Mouse (Mus musculus) hindbrain, embryonic 15.5 days (tissue): ENCODE results near the gene Spg7. TPM values are rescaled to one million over a fixed set of nuclear protein-coding genes. Genes with fewer than 3 reads are reported as not detected.

ENCODE experiments used
- ATAC-seq: fragments of 200-750 bp; cut with Nextera tagmentation; 2 replicates; pipeline ENCODE4 v1.8.0; 2017; ENCODE audit warnings: low read depth, moderate number of reproducible peaks, moderate TSS enrichment; ENCODE audit not compliant: low FRiP score
- H3K27ac ChIP-seq: fragments of 300-500 bp; sonication (generic); replicated peaks from 2 replicates; pipeline ENCODE4 v1.5.1; 2015; ENCODE audit warnings: mild to moderate bottlenecking, inconsistent platforms
- H3K27me3 ChIP-seq: fragments of 300-500 bp; sonication (generic); 2 replicates; pipeline ENCODE4 v1.6.1; 2015; ENCODE audit warnings: control low read depth, inconsistent platforms
- H3K36me3 ChIP-seq: fragments of 300-500 bp; sonication (generic); 2 replicates; pipeline ENCODE4 v1.6.1; 2015; ENCODE audit warnings: control low read depth, inconsistent platforms
- H3K4me1 ChIP-seq: fragments of 300-500 bp; sonication (generic); replicated peaks from 2 replicates; pipeline ENCODE4 v1.6.1; 2015; ENCODE audit warnings: control low read depth, inconsistent platforms
- H3K4me2 ChIP-seq: fragments of 300-500 bp; sonication (generic); 2 replicates; pipeline ENCODE4 v1.6.1; 2015; ENCODE audit warnings: moderate library complexity, mild to moderate bottlenecking, inconsistent platforms
- H3K4me3 ChIP-seq: fragments of 300-500 bp; sonication (generic); 2 replicates; pipeline ENCODE4 v1.5.1; 2015; ENCODE audit warnings: mild to moderate bottlenecking, inconsistent platforms
- H3K9ac ChIP-seq: fragments of 300-500 bp; sonication (generic); 2 replicates; pipeline ENCODE4 v1.6.1; 2015; ENCODE audit warnings: inconsistent platforms
- H3K9me3 ChIP-seq: fragments of 300-500 bp; sonication (generic); 2 replicates; pipeline ENCODE4 v1.6.1; 2016; ENCODE audit warnings: control low read depth, inconsistent platforms
- WGBS: fragments of 180-500 bp; shearing (Covaris S2); methylation state at CpG from one replicate; pipeline ENCODE4 v1.1.7; 2015; 5-methylcytosine and 5-hydroxymethylcytosine counted together
- polyA plus RNA-seq: library from polyadenylated mRNA; unstranded; fragments of >200 nt; fragmentation: Nextera tagmentation; extraction: Ambion mirVana; gene quantifications from 2 replicates; pipeline ENCODE4 v1.2.1, GENCODE M21; 2015

Gene Spg7
- polyA plus RNA-seq, 1 experiment from 2014 or later, result 49.1 TPM

DNA sequence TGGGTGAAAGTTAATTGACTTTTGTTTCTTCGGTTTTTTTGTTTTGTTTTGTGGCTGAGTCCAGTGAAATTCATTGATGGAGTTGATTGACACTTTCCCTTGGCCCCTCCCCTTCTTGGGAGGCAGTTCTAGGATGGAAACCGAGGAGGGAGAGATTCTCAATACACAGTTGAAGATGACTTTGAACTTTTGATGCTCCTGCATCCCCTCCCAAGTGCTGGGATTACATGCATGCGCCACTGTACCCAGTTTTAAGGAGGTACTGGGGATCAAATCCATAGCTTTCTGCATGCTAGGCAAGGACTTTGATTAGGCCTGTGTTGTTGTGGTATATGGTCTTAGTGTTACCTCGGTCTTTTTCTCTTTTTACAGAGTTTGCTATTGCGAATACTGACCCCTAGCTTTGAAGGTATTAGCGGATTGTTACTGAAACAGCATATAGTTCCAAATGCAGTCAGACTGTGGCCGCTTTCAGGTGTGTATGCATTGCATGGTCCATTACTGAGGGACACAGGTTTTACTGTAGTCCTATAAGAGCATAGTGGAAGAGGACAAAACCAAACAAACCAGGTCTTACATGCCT, 3.5 kb downstream of the Spg7 start:
- WGBS, result 41% methylated on average over 7 of the region's 7 CpGs
- Histone ChIP-seq H3K4me3 (peak overlapping the region; percentile 69), H3K27me3 (no peaks in the 10 kb centered on the region), H3K9me3 (no peaks in the 10 kb centered on the region), H3K4me1 (peaks cover 30% of the 10 kb centered on the region), H3K9ac (peak overlapping the region; percentile 94), H3K27ac (peak overlapping the region; percentile 95), H3K36me3 (peaks cover 9% of the 10 kb centered on the region), H3K4me2 (peak overlapping the region; percentile 78)
- ATAC-seq, result no peak

DNA sequence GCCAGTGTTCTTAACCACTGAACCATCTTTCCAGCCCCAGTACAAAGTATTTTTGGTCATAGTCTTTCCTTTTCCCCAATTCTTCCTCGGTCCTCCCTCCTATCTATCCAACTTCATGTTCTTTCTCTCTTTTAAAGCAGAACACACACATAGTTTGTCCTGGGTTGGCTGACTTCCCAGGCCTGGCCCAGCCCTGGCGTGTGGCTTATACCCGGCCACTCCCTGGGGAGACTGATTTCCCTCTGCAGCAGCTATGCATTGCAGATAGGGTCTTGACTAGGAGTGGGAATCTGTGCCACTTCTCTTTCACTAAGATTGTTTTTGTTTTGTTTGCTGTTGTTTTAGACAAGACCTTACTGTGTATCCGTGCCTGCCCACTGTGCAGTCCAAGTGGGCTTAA, 8.4 kb downstream of the Spg7 start:
- H3K4me2 ChIP-seq, result no peak overlapping the region
- peaks cover 31% of the 10 kb centered on the region for H3K36me3 ChIP-seq
- H3K4me3 ChIP-seq, result no peak overlapping the region
- no peaks in the 10 kb centered on the region for H3K9me3 ChIP-seq
- H3K27me3 ChIP-seq, result no peaks in the 10 kb centered on the region
- ATAC-seq, result no peak
- H3K27ac ChIP-seq, result no peak overlapping the region
- H3K4me1 ChIP-seq, result peaks cover 16% of the 10 kb centered on the region
- no peak overlapping the region for H3K9ac ChIP-seq
- WGBS, result 73% methylated on average over 4 of the region's 4 CpGs

DNA sequence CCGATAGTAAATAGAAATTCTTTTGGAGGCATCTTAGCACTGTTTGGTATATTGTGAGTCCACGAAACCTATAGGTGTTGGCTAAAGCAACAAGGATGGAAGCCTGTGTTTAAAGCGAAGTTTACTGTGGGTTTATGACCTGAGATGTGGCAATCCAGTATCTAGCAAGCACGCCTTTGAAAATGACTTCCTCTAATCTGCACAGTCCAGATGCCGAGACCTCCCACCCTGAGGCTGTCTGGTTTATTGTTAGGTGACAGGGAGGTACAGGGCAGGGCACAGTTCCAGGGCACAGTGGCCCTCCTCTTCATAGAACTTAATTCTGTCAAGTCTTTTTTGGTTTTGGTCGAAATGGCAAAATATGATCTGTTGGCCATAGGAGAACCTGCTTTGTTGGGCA, 14.5 kb downstream of the Spg7 start:
- no peak overlapping the region for H3K4me3 ChIP-seq
- no peaks in the 10 kb centered on the region for H3K27me3 ChIP-seq
- H3K4me2 ChIP-seq, result no peak overlapping the region
- H3K9ac ChIP-seq, result no peak overlapping the region
- H3K27ac ChIP-seq, result no peak overlapping the region
- ATAC-seq, result no peak
- no peaks in the 10 kb centered on the region for H3K9me3 ChIP-seq
- WGBS, result 92% methylated on average over 6 of the region's 6 CpGs
- peaks cover 73% of the 10 kb centered on the region for H3K36me3 ChIP-seq
- no peaks in the 10 kb centered on the region for H3K4me1 ChIP-seq

DNA sequence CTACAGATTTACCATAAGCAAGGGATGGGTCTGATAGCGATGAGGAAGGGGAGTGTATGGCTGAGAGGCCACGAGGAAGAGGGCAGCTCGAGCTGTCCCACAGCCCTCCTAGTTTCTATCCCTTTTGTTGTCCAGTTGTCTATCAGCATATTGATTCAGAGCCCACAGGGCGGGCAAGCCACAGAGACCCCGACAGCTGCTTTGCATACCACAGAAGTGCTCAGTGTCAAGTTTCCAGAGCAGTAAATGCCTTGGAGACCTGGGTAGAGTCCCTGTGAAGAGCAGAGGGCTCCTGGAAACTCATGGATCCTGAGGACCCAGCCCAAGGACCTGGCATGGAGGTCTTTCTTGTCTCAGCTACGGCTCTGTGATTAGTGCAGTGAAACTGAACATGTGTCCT, 20.3 kb downstream of the Spg7 start:
- ATAC-seq, result no peak
- peaks cover 77% of the 10 kb centered on the region for H3K36me3 ChIP-seq
- H3K27ac ChIP-seq, result 0 out of 2 replicates have a peak overlapping the region, but pooled peaks have one; percentile 30

DNA sequence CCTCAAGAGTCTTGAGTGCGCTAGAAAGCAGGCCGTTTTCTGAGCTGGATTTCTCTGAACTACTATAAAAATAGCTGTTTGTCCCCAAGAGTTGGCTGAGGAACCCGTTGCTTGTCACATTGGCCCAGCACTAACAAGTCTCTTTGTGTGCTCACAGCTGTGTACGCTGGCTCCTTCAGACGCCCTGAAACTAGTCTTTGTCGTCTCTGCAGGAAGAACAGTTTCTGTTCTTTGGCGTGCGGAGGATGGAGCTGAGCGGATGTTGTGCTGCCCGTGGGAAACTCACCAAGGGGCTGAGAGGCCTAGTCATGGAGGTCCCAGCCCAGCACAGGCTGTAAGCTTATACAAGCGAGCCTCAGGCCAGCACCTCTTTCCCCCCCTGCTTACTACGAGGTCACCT, 20.9 kb downstream of the Spg7 start:
- no peak overlapping the region for H3K4me3 ChIP-seq
- no peaks in the 10 kb centered on the region for H3K9me3 ChIP-seq
- no peaks in the 10 kb centered on the region for H3K27me3 ChIP-seq
- no peak overlapping the region for H3K9ac ChIP-seq
- 85% methylated on average over 12 of the region's 12 CpGs for WGBS
- H3K4me2 ChIP-seq, result no peak overlapping the region
- no peak overlapping the region for H3K27ac ChIP-seq
- peaks cover 75% of the 10 kb centered on the region for H3K36me3 ChIP-seq
- no peak; the same call in 1 of the 2 replicates for ATAC-seq
- H3K4me1 ChIP-seq, result no peaks in the 10 kb centered on the region

More for the DNA sequence above, 20.3 kb downstream of the Spg7 start:
- H3K4me1 ChIP-seq, result no peaks in the 10 kb centered on the region
- H3K4me2 ChIP-seq, result no peak overlapping the region
- no peaks in the 10 kb centered on the region for H3K9me3 ChIP-seq
- no peak overlapping the region for H3K4me3 ChIP-seq
- 85% methylated on average over 6 of the region's 6 CpGs for WGBS
- no peak overlapping the region for H3K9ac ChIP-seq
- H3K27me3 ChIP-seq, result no peaks in the 10 kb centered on the region

DNA sequence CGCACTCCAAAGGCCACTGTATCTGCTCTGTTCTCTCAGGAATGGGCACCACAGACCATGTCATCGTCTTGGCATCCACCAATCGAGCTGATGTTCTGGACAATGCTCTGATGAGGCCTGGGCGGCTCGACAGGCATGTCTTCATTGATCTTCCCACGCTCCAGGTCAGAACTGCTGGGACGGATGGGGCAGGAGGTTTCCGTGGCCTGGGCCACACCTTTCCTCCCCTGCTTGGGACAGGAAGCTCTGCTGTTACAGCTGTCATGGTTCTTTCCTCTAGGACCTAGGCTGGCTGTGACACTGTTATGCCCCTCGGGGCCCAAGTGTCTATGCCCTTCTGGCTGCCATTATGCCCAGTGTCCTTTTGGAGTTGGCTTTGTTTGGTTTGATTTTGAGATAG, 24.5 kb downstream of the Spg7 start:
- H3K27me3 ChIP-seq, result no peaks in the 10 kb centered on the region
- H3K4me2 ChIP-seq, result no peak overlapping the region
- 83% methylated on average over 9 of the region's 9 CpGs for WGBS
- peaks cover 81% of the 10 kb centered on the region for H3K36me3 ChIP-seq
- no peak overlapping the region for H3K9ac ChIP-seq
- H3K27ac ChIP-seq, result no peak overlapping the region
- no peak overlapping the region for H3K4me3 ChIP-seq
- no peaks in the 10 kb centered on the region for H3K4me1 ChIP-seq
- H3K9me3 ChIP-seq, result no peaks in the 10 kb centered on the region
- no peak for ATAC-seq

DNA sequence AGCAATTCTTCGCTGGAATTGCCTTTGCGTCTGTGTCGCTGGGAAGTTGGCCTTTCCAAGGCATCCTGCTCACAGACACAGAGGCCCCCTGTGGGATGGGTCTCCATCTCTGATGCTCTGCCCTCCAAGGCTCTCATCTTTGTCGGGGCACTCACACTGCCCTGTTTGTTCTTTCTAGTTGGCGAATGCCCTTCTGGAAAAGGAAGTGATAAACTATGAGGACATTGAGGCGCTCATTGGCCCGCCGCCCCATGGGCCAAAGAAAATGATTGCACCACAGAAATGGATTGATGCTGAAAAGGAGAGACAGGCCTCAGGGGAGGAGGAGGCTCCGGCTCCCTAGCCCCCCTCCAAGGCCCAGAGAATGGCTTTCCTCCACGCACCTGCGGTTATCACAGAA, 34.5 kb downstream of the Spg7 start:
- H3K4me1 ChIP-seq, result peaks cover 5% of the 10 kb centered on the region; the same call in 1 of the 2 replicates
- H3K27ac ChIP-seq, result peak overlapping the region; percentile 72
- ATAC-seq, result no peak
- no peaks in the 10 kb centered on the region for H3K27me3 ChIP-seq
- no peak overlapping the region for H3K9ac ChIP-seq
- no peak overlapping the region for H3K4me3 ChIP-seq
- no peak overlapping the region for H3K4me2 ChIP-seq
- no peaks in the 10 kb centered on the region for H3K9me3 ChIP-seq
- WGBS, result 84% methylated on average over 11 of the region's 11 CpGs
- H3K36me3 ChIP-seq, result peaks cover 40% of the 10 kb centered on the region

DNA sequence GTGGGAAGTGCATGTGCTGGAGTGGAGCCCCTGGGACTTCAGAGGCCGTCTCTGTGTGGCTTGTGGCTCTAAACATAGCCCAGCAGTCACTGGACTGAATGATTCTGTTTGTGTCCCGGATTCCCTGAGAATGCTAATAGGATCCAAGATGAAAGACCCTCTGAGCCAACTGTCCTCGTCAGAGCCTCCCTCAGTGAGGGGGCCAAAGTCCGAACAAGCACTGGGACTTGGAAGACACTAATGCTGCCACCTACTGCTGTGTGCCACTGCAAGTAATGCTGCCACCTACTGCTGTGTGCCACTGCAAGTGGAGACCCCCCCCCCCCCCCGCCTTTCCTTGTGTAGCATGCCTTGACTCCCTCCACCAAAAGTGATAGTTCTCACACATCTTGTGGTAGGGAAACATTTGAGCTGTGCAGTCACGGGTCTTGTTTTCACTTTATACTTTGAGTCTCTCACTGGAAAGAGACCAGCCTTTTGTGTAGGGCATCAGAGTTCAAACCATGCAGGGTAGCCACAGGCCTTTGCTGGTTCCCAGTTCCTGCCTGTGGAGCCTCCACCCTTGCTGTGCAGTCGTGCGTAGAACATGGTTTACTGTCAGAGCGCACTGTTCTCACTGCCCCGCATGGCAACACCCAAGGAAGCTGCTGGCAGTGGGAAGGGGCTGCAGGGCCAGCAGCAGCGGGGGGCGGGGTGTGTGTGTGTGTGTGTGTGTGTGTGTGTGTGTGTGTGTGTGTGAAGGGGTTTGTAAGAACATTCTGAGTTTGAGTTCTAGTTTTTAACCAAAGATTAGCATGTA, 35.2 kb downstream of the Spg7 start:
- 76% methylated on average over 12 of the region's 12 CpGs for WGBS
- no peaks in the 10 kb centered on the region for H3K9me3 ChIP-seq

DNA sequence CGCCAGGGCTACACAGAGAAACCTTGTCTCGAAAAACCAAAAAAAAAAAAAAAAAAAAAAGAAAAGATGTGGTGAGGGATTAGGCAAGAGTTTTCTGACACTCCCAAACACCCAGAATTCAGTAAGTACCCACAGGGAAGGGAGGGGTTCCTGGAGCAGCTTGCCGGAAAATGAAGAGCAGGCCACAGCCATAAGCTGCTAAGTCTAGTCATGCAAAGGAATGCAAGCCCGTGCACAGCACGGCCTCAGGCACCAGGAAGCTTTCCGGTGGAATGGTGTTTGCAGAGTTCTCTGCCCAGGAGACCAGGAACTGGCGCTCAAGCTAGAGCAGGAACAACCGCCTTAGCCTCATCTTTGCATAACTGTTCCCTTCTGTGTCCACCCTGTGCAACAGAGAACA, 37.5 kb downstream of the Spg7 start:
- WGBS, result 72% methylated on average over 8 of the region's 8 CpGs
- H3K27ac ChIP-seq, result no peak overlapping the region
- no peak overlapping the region for H3K4me3 ChIP-seq
- no peaks in the 10 kb centered on the region for H3K27me3 ChIP-seq
- no peak for ATAC-seq
- no peak overlapping the region for H3K4me2 ChIP-seq
- H3K9me3 ChIP-seq, result no peaks in the 10 kb centered on the region
- H3K36me3 ChIP-seq, result peaks cover 39% of the 10 kb centered on the region
- peaks cover 23% of the 10 kb centered on the region for H3K4me1 ChIP-seq
- no peak overlapping the region for H3K9ac ChIP-seq

More for the DNA sequence above, 35.2 kb downstream of the Spg7 start:
- H3K36me3 ChIP-seq, result peaks cover 39% of the 10 kb centered on the region
- peak overlapping the region; percentile 72 for H3K27ac ChIP-seq
- no peaks in the 10 kb centered on the region for H3K27me3 ChIP-seq
- no peak overlapping the region for H3K4me3 ChIP-seq
- H3K4me2 ChIP-seq, result no peak overlapping the region
- ATAC-seq, result no peak
- no peak overlapping the region for H3K9ac ChIP-seq
- peaks cover 6% of the 10 kb centered on the region for H3K4me1 ChIP-seq

DNA sequence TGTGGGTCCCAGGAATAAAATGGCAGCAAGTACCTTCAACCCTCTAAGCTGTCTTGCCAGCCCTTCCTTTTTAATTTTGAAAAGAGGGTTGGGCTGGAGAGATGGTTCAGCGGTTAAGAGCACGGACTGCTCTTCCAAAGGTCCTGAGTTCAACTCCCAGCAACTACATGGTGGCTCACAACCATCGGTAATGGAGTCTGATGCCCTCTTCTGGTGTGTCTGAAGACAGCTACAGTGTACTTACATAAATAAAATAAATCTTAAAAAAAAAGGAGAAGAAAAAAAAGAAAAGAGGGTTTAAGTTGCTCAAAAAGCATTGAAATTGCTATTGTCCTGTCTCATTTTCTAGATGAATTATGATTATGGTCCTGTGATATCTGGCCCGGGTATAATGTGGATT, 38.5 kb downstream of the Spg7 start:
- ATAC-seq, result no peak
- peak overlapping the region; percentile 58; the same call in 1 of the 2 replicates for H3K4me3 ChIP-seq
- no peak overlapping the region for H3K27ac ChIP-seq
- no peaks in the 10 kb centered on the region for H3K27me3 ChIP-seq
- WGBS, result 83% methylated on average over 4 of the region's 4 CpGs
- H3K9me3 ChIP-seq, result no peaks in the 10 kb centered on the region
- peaks cover 23% of the 10 kb centered on the region for H3K4me1 ChIP-seq
- peak overlapping the region; percentile 90 for H3K4me2 ChIP-seq
- H3K9ac ChIP-seq, result no peak overlapping the region
- peaks cover 40% of the 10 kb centered on the region for H3K36me3 ChIP-seq

DNA sequence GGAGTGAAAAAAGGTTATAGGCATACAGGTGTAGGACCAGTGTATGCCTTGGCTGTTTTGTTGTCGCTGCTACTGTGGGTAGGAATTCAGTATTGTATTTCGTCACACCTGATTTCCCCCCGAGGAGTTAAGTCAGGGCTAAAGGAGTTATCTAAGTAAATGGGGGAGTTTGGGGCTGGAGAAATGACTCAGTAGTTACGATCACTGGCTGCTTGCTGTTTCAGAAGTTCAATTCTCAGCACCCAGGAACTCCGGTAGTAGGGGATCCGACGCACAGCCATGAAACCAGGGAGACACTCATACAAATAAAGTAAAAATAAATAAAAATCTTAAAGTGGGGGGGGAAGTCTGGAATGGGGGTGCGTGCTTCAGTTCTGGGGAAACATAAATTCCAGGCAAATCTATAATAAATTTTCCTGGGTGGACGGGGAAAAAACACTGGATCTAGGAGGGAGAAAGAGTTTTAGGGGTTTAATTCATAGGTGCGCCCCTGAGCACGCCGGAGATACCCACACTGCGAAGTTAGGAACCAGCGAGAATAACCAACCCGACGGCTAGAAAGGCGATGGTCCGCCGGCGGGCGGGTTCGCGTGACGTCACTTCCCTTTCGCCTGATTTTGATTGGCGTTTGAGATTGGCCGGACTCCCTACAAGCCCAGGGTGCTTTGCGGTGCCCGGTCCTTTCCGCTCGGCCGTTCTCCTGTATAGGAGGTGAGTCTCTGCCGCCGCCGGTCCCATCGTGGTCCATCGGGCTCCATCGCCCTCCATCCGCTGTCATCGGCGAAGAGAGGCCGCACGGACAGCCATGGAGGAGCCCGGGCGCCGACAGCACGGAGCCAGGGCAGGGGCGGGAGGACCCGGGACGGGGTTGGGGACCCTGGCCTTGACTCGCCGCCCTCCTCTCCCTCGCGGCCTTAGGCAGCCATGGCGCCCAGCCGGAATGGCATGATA, 39.3 kb downstream of the Spg7 start, which contains the start of gene Rpl13:
Gene Rpl13 (plus strand): TSS at position 616 of the 951 bp plus-strand sequence.
- Histone ChIP-seq H3K27me3 (no peaks in the 10 kb centered on the region), H3K36me3 (peaks cover 36% of the 10 kb centered on the region), H3K4me1 (peaks cover 23% of the 10 kb centered on the region), H3K27ac (peak within 1 kb of the TSS; percentile 91), H3K4me2 (peak within 1 kb of the TSS; percentile 90), H3K9me3 (no peaks in the 10 kb centered on the region), H3K9ac (peak within 1 kb of the TSS; percentile 96), H3K4me3 (peak within 1 kb of the TSS; percentile 58)
- ATAC-seq, result peak; percentile 96
- WGBS, result 2% methylated on average over 55 of the region's 56 CpGs
